Mouse (Mus musculus): ENCODE data around the gene Bad. TPM values are rescaled to one million over a fixed set of nuclear protein-coding genes. Genes with fewer than 3 reads are reported as not detected.
"Not testable (repeated sequence)": the region's sequence is repeated elsewhere in the genome, so short reads cannot be mapped to it uniquely, and the experiment has no call there.

Gene Bad
- 108 and 197 TPM in 2 replicates for polyA plus RNA-seq (2012; ENCODE audit: insufficient read depth, low replicate concordance)

DNA sequence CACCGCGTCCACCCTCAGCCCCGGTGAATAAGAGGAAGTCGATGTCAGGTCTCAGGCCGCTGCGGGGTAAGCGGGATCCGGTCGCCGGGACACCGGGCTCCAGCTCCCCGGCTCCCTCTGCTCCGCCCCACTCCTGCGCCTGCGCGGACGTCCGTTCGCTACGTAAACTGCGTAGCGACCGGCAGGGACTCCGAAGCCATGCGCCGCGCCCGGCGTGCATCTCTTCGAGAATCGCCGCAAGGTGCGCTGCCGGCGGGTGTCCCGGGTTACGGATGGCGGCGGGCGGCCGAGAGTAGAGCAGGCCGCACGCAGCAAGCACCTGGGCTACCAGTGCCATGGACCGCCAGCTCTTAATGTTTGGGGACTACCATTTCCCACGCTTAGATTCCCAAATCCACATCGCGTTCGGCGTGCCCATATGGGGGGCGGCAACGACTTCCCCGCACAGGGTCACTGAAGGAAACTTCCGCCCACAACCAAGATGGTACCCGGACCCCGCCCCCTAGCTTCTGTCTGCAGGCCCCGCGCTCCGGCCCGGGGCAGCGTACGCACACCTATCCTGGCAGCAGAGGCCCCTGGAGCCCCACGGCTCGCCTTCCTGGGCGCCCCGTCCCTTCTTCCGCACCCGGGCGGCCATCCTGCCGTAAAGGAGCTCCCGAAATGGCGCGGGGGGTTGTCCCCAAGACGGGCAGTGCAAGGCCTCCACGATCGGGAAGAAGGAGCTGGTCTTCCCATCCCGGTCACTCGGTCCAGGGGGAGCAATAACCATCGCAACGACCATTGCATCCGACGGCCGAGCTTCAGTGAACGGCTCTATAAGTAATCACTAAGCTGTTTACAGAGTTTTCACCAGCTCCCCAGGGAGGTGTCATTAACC is at the start of gene Bad:
Gene Bad, plus strand, starts transcription at position 490 of the 877 bp plus-strand sequence.
- Histone ChIP-seq H3K36me3 (replicated peaks; ENCODE audit: low read length) (peaks cover 52% of the 10 kb centered on the region), H3K9me3 (no peaks in the 10 kb centered on the region), H3K4me3 (replicated peaks) (peak within 1 kb of the TSS; percentile 98), H3K4me1 (peaks cover 63% of the 10 kb centered on the region), H3K27me3 (replicated peaks) (no peaks in the 10 kb centered on the region)
- TF ChIP-seq FLI1 (IDR thresholded peaks at IDR 0.05; ENCODE audit: low read length) (no peak), GATA1 (IDR thresholded peaks at IDR 0.05; ENCODE audit: borderline replicate concordance, low read length) (no peak)

- Histone ChIP-seq H3K4me1 (peaks cover 12% of the 10 kb centered on the region), H3K9me3 (peaks cover 16% of the 10 kb centered on the region), H3K4me3 (replicated peaks) (no peak overlapping the region), H3K36me3 (replicated peaks; ENCODE audit: low read length) (no peaks in the 10 kb centered on the region), H3K27me3 (replicated peaks) (no peaks in the 10 kb centered on the region)
- TF ChIP-seq FLI1 (IDR thresholded peaks at IDR 0.05; ENCODE audit: low read length) (no peak), GATA1 (IDR thresholded peaks at IDR 0.05; ENCODE audit: borderline replicate concordance, low read length) (no peak)
Observed at GRCm38 (mm10) chr19:6892512-6892911, 49.1 kb upstream of the Bad start.

DNA sequence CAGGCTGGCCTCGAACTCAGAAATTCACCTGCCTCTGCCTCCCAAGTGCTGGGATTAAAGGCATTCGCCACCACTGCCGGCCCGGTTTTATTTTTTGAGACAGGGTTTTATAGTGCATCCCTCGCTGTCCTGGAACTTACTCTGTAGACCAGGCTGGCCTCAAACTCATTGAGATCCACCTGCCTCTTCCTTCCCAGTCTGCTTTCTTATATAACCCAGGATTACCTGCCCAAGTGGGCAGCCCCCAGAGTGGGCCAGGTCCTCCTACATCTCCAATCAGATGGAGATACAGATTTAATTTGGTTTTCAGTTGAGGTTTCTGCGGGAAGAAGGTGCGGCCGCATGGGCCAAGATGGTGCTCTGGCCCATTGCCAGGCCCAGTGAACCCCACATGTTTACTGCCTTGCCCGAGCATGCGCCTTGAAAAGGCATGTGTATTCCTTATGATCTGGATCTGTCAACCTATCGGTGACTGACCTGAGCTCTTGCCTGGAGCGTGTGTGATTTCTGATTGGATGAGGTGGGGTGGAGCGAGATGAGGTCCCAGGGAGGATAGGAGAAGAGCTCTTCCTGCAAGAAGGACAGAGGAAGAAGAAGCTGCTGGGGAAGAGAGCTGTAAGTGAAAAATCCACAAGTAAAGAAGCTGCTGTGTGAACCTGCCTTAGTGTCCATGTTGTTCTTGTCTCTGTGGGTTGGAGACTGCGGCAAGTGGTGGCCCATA is 47.8 kb upstream of the Bad start:
- Histone ChIP-seq H3K4me1 (peaks cover 12% of the 10 kb centered on the region), H3K9me3 (peaks cover 20% of the 10 kb centered on the region), H3K27me3 (replicated peaks) (peaks cover 3% of the 10 kb centered on the region), H3K4me3 (replicated peaks) (no peak overlapping the region), H3K36me3 (replicated peaks; ENCODE audit: low read length) (no peaks in the 10 kb centered on the region)
- TF ChIP-seq GATA1 (IDR thresholded peaks at IDR 0.05; ENCODE audit: borderline replicate concordance, low read length): no peak
- TF ChIP-seq FLI1 (IDR thresholded peaks at IDR 0.05; ENCODE audit: low read length): no peak

GRCm38 (mm10) chr19:6895608-6896305 is 45.9 kb upstream of the Bad start:
- not testable (repeated sequence) for H3K27me3 ChIP-seq (replicated peaks); H3K36me3 ChIP-seq (replicated peaks; ENCODE audit: low read length); H3K4me3 ChIP-seq (replicated peaks)
- peaks cover 31% of the 10 kb centered on the region for H3K9me3 ChIP-seq
- H3K4me1 ChIP-seq: peaks cover 12% of the 10 kb centered on the region

GRCm38 (mm10) chr19:6899641-6900040 is 42.0 kb upstream of the Bad start:
- peaks cover 26% of the 10 kb centered on the region for H3K36me3 ChIP-seq (replicated peaks; ENCODE audit: low read length)
- no peak overlapping the region for H3K4me3 ChIP-seq (replicated peaks)
- peaks cover 25% of the 10 kb centered on the region for H3K4me1 ChIP-seq
- peaks cover 3% of the 10 kb centered on the region for H3K27me3 ChIP-seq (replicated peaks)
- no peak for TF ChIP-seq FLI1 (IDR thresholded peaks at IDR 0.05; ENCODE audit: low read length)
- TF ChIP-seq GATA1 (IDR thresholded peaks at IDR 0.05; ENCODE audit: borderline replicate concordance, low read length): no peak
- H3K9me3 ChIP-seq: peaks cover 36% of the 10 kb centered on the region

DNA sequence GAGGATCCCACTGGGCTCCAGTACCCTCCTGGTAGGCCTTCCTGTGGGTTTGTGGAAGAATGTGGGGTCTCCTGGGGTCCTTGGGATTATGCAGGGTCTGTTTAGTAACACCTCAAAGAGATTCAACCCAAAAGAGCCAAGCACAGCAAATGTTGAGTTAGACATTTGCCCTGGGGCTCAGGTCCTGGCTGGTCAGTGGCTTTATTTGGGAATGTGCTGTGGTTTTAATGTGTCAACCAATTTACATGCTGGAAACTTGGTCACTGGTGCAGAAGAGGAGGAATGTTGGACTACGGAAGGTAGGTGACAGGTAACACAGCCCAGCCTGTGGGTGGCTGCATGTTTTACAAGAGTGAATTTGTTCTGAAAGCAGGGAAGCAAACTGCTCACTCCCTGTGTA is 38.6 kb upstream of the Bad start:
- Histone ChIP-seq H3K9me3 (peaks cover 19% of the 10 kb centered on the region), H3K27me3 (replicated peaks) (peaks cover 3% of the 10 kb centered on the region), H3K4me3 (replicated peaks) (no peak overlapping the region), H3K4me1 (peaks cover 57% of the 10 kb centered on the region), H3K36me3 (replicated peaks; ENCODE audit: low read length) (peaks cover 60% of the 10 kb centered on the region)
- no peak for TF ChIP-seq GATA1 (IDR thresholded peaks at IDR 0.05; ENCODE audit: borderline replicate concordance, low read length)
- TF ChIP-seq FLI1 (IDR thresholded peaks at IDR 0.05; ENCODE audit: low read length): no peak

GRCm38 (mm10) chr19:6904846-6905245 is 36.8 kb upstream of the Bad start:
- H3K27me3 ChIP-seq (replicated peaks): no peaks in the 10 kb centered on the region
- H3K4me1 ChIP-seq: peaks cover 62% of the 10 kb centered on the region
- H3K9me3 ChIP-seq: peaks cover 12% of the 10 kb centered on the region
- H3K4me3 ChIP-seq (replicated peaks): no peak overlapping the region
- peaks cover 63% of the 10 kb centered on the region for H3K36me3 ChIP-seq (replicated peaks; ENCODE audit: low read length)
- TF ChIP-seq FLI1 (IDR thresholded peaks at IDR 0.05; ENCODE audit: low read length): no peak
- no peak for TF ChIP-seq GATA1 (IDR thresholded peaks at IDR 0.05; ENCODE audit: borderline replicate concordance, low read length)

DNA sequence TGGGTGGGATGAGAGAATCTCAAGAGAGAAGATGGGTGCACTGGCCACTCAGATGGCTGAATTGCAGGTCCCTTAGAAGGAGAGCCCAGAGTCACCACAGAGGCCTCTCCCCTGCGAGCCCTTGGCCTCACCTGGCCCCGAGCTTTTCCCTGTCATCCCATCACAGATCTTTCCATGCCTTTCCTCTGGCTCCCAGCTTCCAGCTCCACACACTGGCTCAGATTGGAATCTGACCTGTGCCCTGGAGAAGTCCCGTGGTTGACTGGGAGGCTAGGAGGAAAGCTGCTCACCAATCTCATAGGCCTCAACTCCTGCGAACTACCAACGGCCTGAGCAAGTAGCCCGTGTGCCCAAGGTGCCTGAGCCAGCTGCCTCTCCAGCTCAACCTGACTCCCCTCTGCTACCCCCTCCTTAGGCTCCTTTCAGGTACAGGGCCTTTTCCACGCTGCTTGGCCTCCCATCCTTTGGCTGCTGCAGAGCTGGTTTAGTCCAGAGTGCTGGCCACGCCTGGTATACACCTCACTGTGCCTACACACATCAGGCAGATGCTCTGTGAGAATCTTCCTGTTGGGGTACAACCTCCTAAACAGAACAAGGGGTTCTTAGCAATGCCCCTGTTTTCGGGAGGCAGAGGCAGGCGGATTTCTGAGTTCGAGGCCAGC is 36.0 kb upstream of the Bad start:
- Histone ChIP-seq H3K27me3 (replicated peaks) (no peaks in the 10 kb centered on the region), H3K9me3 (peaks cover 5% of the 10 kb centered on the region), H3K36me3 (replicated peaks; ENCODE audit: low read length) (peaks cover 61% of the 10 kb centered on the region), H3K4me1 (peaks cover 66% of the 10 kb centered on the region), H3K4me3 (replicated peaks) (no peak overlapping the region)
- TF ChIP-seq GATA1 (IDR thresholded peaks at IDR 0.05; ENCODE audit: borderline replicate concordance, low read length): no peak
- no peak for TF ChIP-seq FLI1 (IDR thresholded peaks at IDR 0.05; ENCODE audit: low read length)

- Histone ChIP-seq H3K9me3 (peaks cover 2% of the 10 kb centered on the region), H3K27me3 (replicated peaks) (no peaks in the 10 kb centered on the region), H3K4me1 (peaks cover 68% of the 10 kb centered on the region), H3K4me3 (replicated peaks) (no peak overlapping the region), H3K36me3 (replicated peaks; ENCODE audit: low read length) (peaks cover 61% of the 10 kb centered on the region)
- no peak for TF ChIP-seq FLI1 (IDR thresholded peaks at IDR 0.05; ENCODE audit: low read length)
- no peak for TF ChIP-seq GATA1 (IDR thresholded peaks at IDR 0.05; ENCODE audit: borderline replicate concordance, low read length)
Observed at GRCm38 (mm10) chr19:6906199-6906598, 35.5 kb upstream of the Bad start.
